Mouse (Mus musculus) testis, adult 2 months (tissue): Measurements from ENCODE around the gene Ccdc134. TPM values are rescaled to one million over a fixed set of nuclear protein-coding genes. Genes with fewer than 3 reads are reported as not detected.
"Not testable (repeated sequence)": the region's sequence is repeated elsewhere in the genome, so short reads cannot be mapped to it uniquely, and the experiment has no call there.

ENCODE experiments used
- H3K27ac ChIP-seq: fragments of 200-500 bp; 2 replicates; pipeline ENCODE4 v1.5.1; 2012; ENCODE audit warnings: low read depth, low read length; ENCODE audit not compliant: control insufficient read depth, insufficient read depth
- H3K27me3 ChIP-seq: fragments of 200-500 bp; 2 replicates; pipeline ENCODE4 v1.6.1; 2012; ENCODE audit warnings: mild to moderate bottlenecking, low read length, moderate library complexity; ENCODE audit not compliant: control insufficient read depth, insufficient read depth
- H3K36me3 ChIP-seq: fragments of 200-500 bp; 2 replicates; pipeline ENCODE4 v1.6.1; 2012; ENCODE audit warnings: mild to moderate bottlenecking, low read length; ENCODE audit not compliant: control insufficient read depth, insufficient read depth
- H3K4me1 ChIP-seq: fragments of 200-500 bp; 2 replicates; pipeline ENCODE4 v1.6.1; 2012; ENCODE audit warnings: low read length; ENCODE audit not compliant: control insufficient read depth, insufficient read depth
- H3K4me3 ChIP-seq: fragments of 200-500 bp; 2 replicates; pipeline ENCODE4 v1.5.1; 2012; ENCODE audit warnings: low read depth, mild to moderate bottlenecking, low read length, moderate library complexity, mixed read lengths; ENCODE audit not compliant: control insufficient read depth
- CTCF ChIP-seq: fragments of 200-500 bp; IDR thresholded peaks from 2 replicates; pipeline ENCODE4 v1.5.1; 2012; ENCODE audit warnings: low read depth, mild to moderate bottlenecking, inconsistent platforms, low read length, moderate library complexity; ENCODE audit not compliant: control insufficient read depth, insufficient read depth, insufficient replicate concordance
- POLR2A ChIP-seq: fragments of 200-500 bp; IDR thresholded peaks from 2 replicates; pipeline ENCODE4 v1.6.1; 2012; ENCODE audit warnings: low read depth, mild to moderate bottlenecking, inconsistent platforms, low read length, moderate library complexity; ENCODE audit not compliant: control insufficient read depth
- polyA plus RNA-seq: library from polyadenylated mRNA; depleted of rRNA; stranded (reverse); fragments of >200 nt; gene quantifications from 2 replicates; pipeline ENCODE4 v1.2.3, GENCODE M21; 2012

The Ccdc134 gene
- polyA plus RNA-seq, 1 experiment = 18.1 TPM

GRCm38 (mm10) chr15:82106953-82107555 lies 20.7 kb upstream of the Ccdc134 start:
- TF ChIP-seq CTCF = peak; percentile 63; the same call in 1 of the 2 replicates
- TF ChIP-seq POLR2A = no peak
- no peaks in the 10 kb centered on the region for H3K36me3 ChIP-seq
- H3K27ac ChIP-seq = no peak overlapping the region

GRCm38 (mm10) chr15:82120544-82120943 lies 7.2 kb upstream of the Ccdc134 start:
- TF ChIP-seq POLR2A = no peak
- TF ChIP-seq CTCF = no peak
- no peak overlapping the region for H3K27ac ChIP-seq
- H3K27me3 ChIP-seq = no peaks in the 10 kb centered on the region
- no peaks in the 10 kb centered on the region for H3K4me1 ChIP-seq
- no peaks in the 10 kb centered on the region for H3K36me3 ChIP-seq
- no peak overlapping the region for H3K4me3 ChIP-seq

More at GRCm38 (mm10) chr15:82106953-82107555, 20.7 kb upstream of the Ccdc134 start:
- Histone ChIP-seq H3K4me1 (no peaks in the 10 kb centered on the region), H3K4me3 (no peak overlapping the region), H3K27me3 (no peaks in the 10 kb centered on the region)

- not testable (repeated sequence) for H3K27me3 ChIP-seq, H3K4me1 ChIP-seq, H3K4me3 ChIP-seq, H3K36me3 ChIP-seq, H3K27ac ChIP-seq
Measured at GRCm38 (mm10) chr15:82126690-82127089, 1.0 kb upstream of the Ccdc134 start.

- TF ChIP-seq CTCF = no peak
- no peak for TF ChIP-seq POLR2A
- H3K27ac ChIP-seq = peak overlapping the region; percentile 85; the same call in 1 of the 2 replicates
- no peaks in the 10 kb centered on the region; the same call in 1 of the 2 replicates for H3K36me3 ChIP-seq
- no peaks in the 10 kb centered on the region for H3K27me3 ChIP-seq
- H3K4me1 ChIP-seq = peaks cover 7% of the 10 kb centered on the region; the same call in 1 of the 2 replicates
- peak overlapping the region; percentile 90 for H3K4me3 ChIP-seq
Measured at GRCm38 (mm10) chr15:82128398-82128797, 676 bp downstream of the Ccdc134 start.

- H3K4me3 ChIP-seq = no peak overlapping the region
- no peaks in the 10 kb centered on the region for H3K27me3 ChIP-seq
- no peak overlapping the region for H3K27ac ChIP-seq
- TF ChIP-seq POLR2A (no peak), CTCF (no peak)
- peaks cover 7% of the 10 kb centered on the region; the same call in 1 of the 2 replicates for H3K4me1 ChIP-seq
- H3K36me3 ChIP-seq = no peaks in the 10 kb centered on the region; the same call in none of the 2 replicates
Measured at GRCm38 (mm10) chr15:82130599-82130998, 2.9 kb downstream of the Ccdc134 start.

- no peak overlapping the region for H3K27ac ChIP-seq
- H3K36me3 ChIP-seq = no peaks in the 10 kb centered on the region; the same call in none of the 2 replicates
- no peak for TF ChIP-seq CTCF
- no peak for TF ChIP-seq POLR2A
- no peaks in the 10 kb centered on the region for H3K4me1 ChIP-seq
- no peaks in the 10 kb centered on the region for H3K27me3 ChIP-seq
- no peak overlapping the region for H3K4me3 ChIP-seq
Measured at GRCm38 (mm10) chr15:82135372-82135771, 7.7 kb downstream of the Ccdc134 start.

GRCm38 (mm10) chr15:82138565-82138964 lies 10.8 kb downstream of the Ccdc134 start:
- TF ChIP-seq POLR2A (no peak), CTCF (peak; percentile 56; the same call in 1 of the 2 replicates)
- Histone ChIP-seq H3K27me3 (no peaks in the 10 kb centered on the region), H3K4me3 (no peak overlapping the region), H3K36me3 (no peaks in the 10 kb centered on the region; the same call in 1 of the 2 replicates), H3K27ac (no peak overlapping the region), H3K4me1 (no peaks in the 10 kb centered on the region)
